Mouse (Mus musculus): ENCODE results near the gene Pttg1.

The Pttg1 gene

GRCm38 (mm10) chr11:43374956-43375355 lies 51.1 kb downstream of the Pttg1 start:
- no peak for DNase-seq (ENCODE audit: low spot score in 2 of 2)

GRCm38 (mm10) chr11:43373367-43373766 lies 52.7 kb downstream of the Pttg1 start:
- DNase-seq (ENCODE audit: low spot score in 2 of 2) = no peak

- DNase-seq (ENCODE audit: low spot score in 2 of 2) = no peak
Observed at GRCm38 (mm10) chr11:43371807-43372206, 54.2 kb downstream of the Pttg1 start.

Data from spleen, postnatal 14 days (tissue).